Mouse (Mus musculus): ENCODE measurements around the gene Pla2g2c.

- TF ChIP-seq USF1 (IDR thresholded peaks at IDR 0.05; ENCODE audit: low read depth) (no peak), CTCF (IDR thresholded peaks at IDR 0.05; ENCODE audit: control insufficient read depth, insufficient read depth, insufficient read length) (no peak), MAX (IDR thresholded peaks at IDR 0.05) (no peak), MYOD1 (IDR thresholded peaks at IDR 0.05; ENCODE audit: control insufficient read depth, insufficient read length, low read depth) (no peak), CEBPB (IDR thresholded peaks at IDR 0.05; ENCODE audit: low read depth) (no peak), FOSL1 (IDR thresholded peaks at IDR 0.05; ENCODE audit: insufficient read depth, low read length, poor library complexity, severe bottlenecking) (no peak)
These were observed 14.7 kb downstream of the Pla2g2c start for GRCm38 (mm10) chr4:138739136-138739851.
